Mouse (Mus musculus) E14TG2a.4 (cell line): Measurements from ENCODE around the gene Prr5.

Experiments
- CTCF ChIP-seq: conservative IDR thresholded peaks from 2 replicates; pipeline ENCODE4 v1.5.1; 2014; ENCODE audit warnings: low read length
- NANOG ChIP-seq: IDR thresholded peaks from 2 replicates; pipeline ENCODE4 v1.6.1; 2014; ENCODE audit warnings: borderline replicate concordance, low read length, mixed read lengths
- POU5F1 ChIP-seq: IDR thresholded peaks from 2 replicates; pipeline ENCODE4 v1.6.1; 2014; ENCODE audit warnings: low read length, borderline replicate concordance

- TF ChIP-seq CTCF = no peak
- TF ChIP-seq POU5F1 = no peak
- TF ChIP-seq NANOG = no peak
Observed at GRCm38 (mm10) chr15:84687904-84688303, 18.5 kb downstream of the Prr5 start.
